Mouse (Mus musculus) liver, postnatal 0 days (tissue): ENCODE results near the gene Ankub1.

Source experiments
- CTCF ChIP-seq: sonication (generic); IDR thresholded peaks from 2 replicates; pipeline ENCODE4 v1.5.1; 2016; ENCODE audit warnings: antibody characterized with exemption, low read depth
- EP300 ChIP-seq: IDR thresholded peaks from 2 replicates; pipeline ENCODE4 v1.6.1; 2016; ENCODE audit warnings: antibody characterized with exemption, low read depth, mild to moderate bottlenecking

DNA sequence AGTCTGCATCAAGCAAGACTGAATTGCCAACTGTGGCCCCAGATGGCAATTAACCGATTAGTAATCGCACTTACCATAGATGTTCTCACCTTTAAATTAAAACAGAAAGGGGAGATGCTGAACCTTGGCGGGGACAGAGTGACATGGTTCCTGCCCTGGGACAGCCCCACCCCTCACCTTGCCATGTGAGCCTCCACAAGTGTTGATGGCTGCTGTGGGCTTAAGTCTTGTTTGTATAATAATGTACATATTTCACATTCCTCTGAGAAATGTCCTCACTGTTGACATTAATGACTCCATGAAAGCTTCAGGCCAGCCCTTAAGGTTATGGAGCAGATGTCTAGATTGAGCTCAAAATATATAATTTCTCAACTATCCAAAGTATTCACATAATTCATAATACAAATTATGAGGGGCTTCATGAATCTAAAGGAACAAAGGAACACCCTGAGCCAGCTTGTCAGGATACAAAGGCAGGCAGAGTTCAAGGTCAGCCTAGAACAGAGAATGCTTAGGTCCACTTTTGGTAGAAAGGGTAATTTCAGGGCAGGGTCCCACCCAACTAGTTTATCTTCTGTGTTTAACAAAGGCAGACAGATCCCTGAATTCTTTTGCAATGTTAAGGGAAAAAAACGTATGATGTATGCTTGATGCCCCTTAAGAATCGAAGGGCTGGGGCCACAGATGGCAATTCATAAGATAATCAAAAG lies 39.8 kb upstream of the Ankub1 start:
- no peak for TF ChIP-seq CTCF
- no peak for TF ChIP-seq EP300
